Mouse (Mus musculus): ENCODE measurements around the gene Pknox2. TPM values are rescaled to one million over a fixed set of nuclear protein-coding genes. Genes with fewer than 3 reads are reported as not detected.

The Pknox2 gene
- total RNA-seq, 1 experiment = 1.8 TPM

DNA sequence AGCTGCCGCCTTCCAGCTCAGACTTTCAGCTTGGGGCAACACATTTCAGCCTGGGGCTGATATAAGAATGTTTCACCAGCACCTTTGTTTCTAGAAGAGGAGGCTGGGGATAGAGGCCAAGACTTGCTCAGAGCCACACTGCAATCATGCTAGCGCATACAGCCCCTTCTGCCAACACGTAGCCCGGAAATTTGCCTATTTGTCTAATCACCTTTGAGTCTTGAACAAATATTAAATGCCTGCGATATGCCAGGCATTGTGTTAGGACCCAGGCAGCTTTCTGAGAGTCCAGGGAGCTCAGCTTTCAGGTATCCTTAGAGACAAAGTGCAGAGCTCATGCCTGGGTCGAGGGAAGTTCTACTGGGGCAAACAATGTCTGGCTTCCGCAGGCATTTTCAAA, 130.0 kb downstream of the Pknox2 start:
- Histone ChIP-seq H3K4me3 (ENCODE audit: insufficient read depth in 1 of 2, low read depth in 1 of 2, low read length in 2 of 2, poor library complexity in 1 of 2, severe bottlenecking in 1 of 2) (no peak overlapping the region), H3K27ac (ENCODE audit: insufficient read depth, low read depth, low read length, poor library complexity, severe bottlenecking) (no peak overlapping the region), H3K36me3 (ENCODE audit: control insufficient read depth, insufficient read depth, low read length, poor library complexity, severe bottlenecking) (no peaks in the 10 kb centered on the region), H3K9ac (ENCODE audit: insufficient read depth, low read depth, low read length, poor library complexity, severe bottlenecking) (no peak overlapping the region), H3K9me3 (ENCODE audit: control insufficient read depth, insufficient read depth, low read depth, low read length) (no peaks in the 10 kb centered on the region), H3K4me1 (ENCODE audit: control insufficient read depth in 2 of 2, insufficient read depth in 2 of 2, low read length in 2 of 2, poor library complexity in 1 of 2) (peaks cover 0 to 5% of the 10 kb centered on the region in 2 experiments; a peak in 2 of 4 replicates)
- TF ChIP-seq ZNF384 (IDR thresholded peaks at IDR 0.05; ENCODE audit: low read depth, low read length) = no peak
- no peak for TF ChIP-seq ZC3H11A (IDR thresholded peaks at IDR 0.05; ENCODE audit: borderline replicate concordance, low read depth, low read length)
- TF ChIP-seq CHD2 (IDR thresholded peaks at IDR 0.05; ENCODE audit: low read depth, low read length) = no peak
- TF ChIP-seq MAFK (IDR thresholded peaks at IDR 0.05; ENCODE audit: insufficient read depth, low read depth, low read length) = no peak
- no peak for TF ChIP-seq HCFC1 (IDR thresholded peaks at IDR 0.05; ENCODE audit: borderline replicate concordance, insufficient read depth, low read length)
- in situ Hi-C loops (cut with MboI; ENCODE audit: low sequenced_read_pairs in 2 of 2, unreplicated experiment in 2 of 2) = no loop called here
- no peak for DNase-seq (ENCODE audit: low read depth, low spot score)

DNA sequence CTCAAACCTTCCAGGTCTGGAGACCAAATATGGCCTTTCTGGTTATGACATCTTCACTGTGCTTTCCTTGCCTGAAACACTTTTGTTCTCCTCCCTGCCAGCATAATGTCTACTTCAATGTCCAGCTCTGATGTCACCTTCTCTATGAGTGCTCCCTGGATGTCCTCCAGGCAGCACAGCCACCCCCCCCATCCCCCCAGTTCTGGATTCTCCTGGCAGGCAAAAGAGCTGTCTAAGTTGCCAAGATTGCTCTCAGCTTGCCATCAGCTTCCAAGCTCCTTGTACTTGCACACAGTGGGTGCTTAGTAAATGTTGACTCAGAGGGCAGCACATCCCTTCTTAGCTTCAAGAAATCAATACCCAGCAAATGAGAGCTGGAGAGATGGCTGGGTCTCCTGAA, 131.0 kb downstream of the Pknox2 start:
- no peaks in the 10 kb centered on the region for H3K36me3 ChIP-seq (ENCODE audit: control insufficient read depth, insufficient read depth, low read length, poor library complexity, severe bottlenecking)
- H3K4me3 ChIP-seq (ENCODE audit: insufficient read depth in 1 of 2, low read depth in 1 of 2, low read length in 2 of 2, poor library complexity in 1 of 2, severe bottlenecking in 1 of 2) = no peak overlapping the region
- H3K4me1 ChIP-seq (ENCODE audit: control insufficient read depth in 2 of 2, insufficient read depth in 2 of 2, low read length in 2 of 2, poor library complexity in 1 of 2) = peaks cover 0 to 3% of the 10 kb centered on the region in 2 experiments; a peak in 2 of 4 replicates
- no peak overlapping the region for H3K9ac ChIP-seq (ENCODE audit: insufficient read depth, low read depth, low read length, poor library complexity, severe bottlenecking)
- no peak overlapping the region for H3K27ac ChIP-seq (ENCODE audit: insufficient read depth, low read depth, low read length, poor library complexity, severe bottlenecking)
- H3K9me3 ChIP-seq (ENCODE audit: control insufficient read depth, insufficient read depth, low read depth, low read length) = no peaks in the 10 kb centered on the region
- TF ChIP-seq MAFK (IDR thresholded peaks at IDR 0.05; ENCODE audit: insufficient read depth, low read depth, low read length) = no peak
- TF ChIP-seq ZC3H11A (IDR thresholded peaks at IDR 0.05; ENCODE audit: borderline replicate concordance, low read depth, low read length) = no peak
- no peak for TF ChIP-seq CHD2 (IDR thresholded peaks at IDR 0.05; ENCODE audit: low read depth, low read length)
- no peak for TF ChIP-seq ZNF384 (IDR thresholded peaks at IDR 0.05; ENCODE audit: low read depth, low read length)
- TF ChIP-seq HCFC1 (IDR thresholded peaks at IDR 0.05; ENCODE audit: borderline replicate concordance, insufficient read depth, low read length) = no peak
- in situ Hi-C loops (cut with MboI; ENCODE audit: low sequenced_read_pairs in 2 of 2, unreplicated experiment in 2 of 2) = no loop called here
- no peak for DNase-seq (ENCODE audit: low read depth, low spot score)

DNA sequence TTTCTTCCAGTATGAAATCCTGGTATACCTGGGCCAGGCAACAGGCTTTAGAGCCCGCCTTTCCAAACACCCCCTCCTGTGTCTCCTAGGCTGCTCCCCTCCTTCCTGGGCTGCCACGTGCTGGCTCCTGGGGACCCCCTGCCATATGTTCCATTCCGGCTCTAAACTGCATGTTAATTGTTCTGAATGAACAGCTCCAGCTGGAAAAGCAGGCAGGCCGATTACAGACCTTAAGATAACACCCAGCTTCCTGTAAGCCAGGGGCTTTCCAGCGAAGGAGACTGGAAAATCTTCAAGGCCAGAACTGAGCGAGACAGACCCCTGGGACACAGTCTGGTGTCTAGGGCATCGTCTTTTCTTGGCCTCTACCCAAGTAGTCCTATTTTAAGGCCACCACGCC, 133.6 kb downstream of the Pknox2 start:
- Histone ChIP-seq H3K4me1 (ENCODE audit: control insufficient read depth in 2 of 2, insufficient read depth in 2 of 2, low read length in 2 of 2, poor library complexity in 1 of 2) (peaks cover 0 to 3% of the 10 kb centered on the region in 2 experiments; a peak in 1 of 4 replicates), H3K9ac (ENCODE audit: insufficient read depth, low read depth, low read length, poor library complexity, severe bottlenecking) (no peak overlapping the region), H3K27ac (ENCODE audit: insufficient read depth, low read depth, low read length, poor library complexity, severe bottlenecking) (no peak overlapping the region), H3K36me3 (ENCODE audit: control insufficient read depth, insufficient read depth, low read length, poor library complexity, severe bottlenecking) (no peaks in the 10 kb centered on the region), H3K4me3 (ENCODE audit: insufficient read depth in 1 of 2, low read depth in 1 of 2, low read length in 2 of 2, poor library complexity in 1 of 2, severe bottlenecking in 1 of 2) (no peak overlapping the region), H3K9me3 (ENCODE audit: control insufficient read depth, insufficient read depth, low read depth, low read length) (no peaks in the 10 kb centered on the region)
- no peak for DNase-seq (ENCODE audit: low read depth, low spot score)
- no peak for TF ChIP-seq CHD2 (IDR thresholded peaks at IDR 0.05; ENCODE audit: low read depth, low read length)
- no peak for TF ChIP-seq ZNF384 (IDR thresholded peaks at IDR 0.05; ENCODE audit: low read depth, low read length)
- TF ChIP-seq ZC3H11A (IDR thresholded peaks at IDR 0.05; ENCODE audit: borderline replicate concordance, low read depth, low read length) = no peak
- no peak for TF ChIP-seq MAFK (IDR thresholded peaks at IDR 0.05; ENCODE audit: insufficient read depth, low read depth, low read length)
- no peak for TF ChIP-seq HCFC1 (IDR thresholded peaks at IDR 0.05; ENCODE audit: borderline replicate concordance, insufficient read depth, low read length)
- in situ Hi-C loops (cut with MboI; ENCODE audit: low sequenced_read_pairs in 2 of 2, unreplicated experiment in 2 of 2) = no loop called here

DNA sequence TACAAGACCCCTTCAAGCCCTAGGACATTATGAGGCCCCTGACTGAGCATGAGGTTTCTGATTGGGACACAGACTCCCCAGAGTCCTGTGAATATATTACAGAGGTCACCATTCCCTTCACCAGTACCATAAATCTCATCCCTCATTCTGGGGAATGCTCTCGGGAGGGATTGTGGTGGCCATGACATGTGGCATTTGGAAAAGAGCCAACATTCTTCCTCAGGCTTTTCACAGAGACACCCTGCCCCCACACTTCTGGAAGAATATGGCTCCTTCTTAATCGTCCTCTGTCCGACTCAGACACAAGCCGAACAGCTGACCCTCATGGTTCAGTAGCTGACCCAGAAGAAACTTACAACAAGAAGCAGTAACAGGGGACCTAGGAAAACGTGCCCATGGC, 139.1 kb downstream of the Pknox2 start:
- in situ Hi-C loops (cut with MboI; ENCODE audit: low sequenced_read_pairs in 2 of 2, unreplicated experiment in 2 of 2) = no loop called here
- no peak overlapping the region for H3K27ac ChIP-seq (ENCODE audit: insufficient read depth, low read depth, low read length, poor library complexity, severe bottlenecking)
- H3K4me3 ChIP-seq (ENCODE audit: insufficient read depth in 1 of 2, low read depth in 1 of 2, low read length in 2 of 2, poor library complexity in 1 of 2, severe bottlenecking in 1 of 2) = no peak overlapping the region
- no peak overlapping the region for H3K9ac ChIP-seq (ENCODE audit: insufficient read depth, low read depth, low read length, poor library complexity, severe bottlenecking)
- no peak for DNase-seq (ENCODE audit: low read depth, low spot score)
- H3K36me3 ChIP-seq (ENCODE audit: control insufficient read depth, insufficient read depth, low read length, poor library complexity, severe bottlenecking) = no peaks in the 10 kb centered on the region
- TF ChIP-seq ZNF384 (IDR thresholded peaks at IDR 0.05; ENCODE audit: low read depth, low read length) (no peak), MAFK (IDR thresholded peaks at IDR 0.05; ENCODE audit: insufficient read depth, low read depth, low read length) (no peak), HCFC1 (IDR thresholded peaks at IDR 0.05; ENCODE audit: borderline replicate concordance, insufficient read depth, low read length) (no peak), ZC3H11A (IDR thresholded peaks at IDR 0.05; ENCODE audit: borderline replicate concordance, low read depth, low read length) (no peak), CHD2 (IDR thresholded peaks at IDR 0.05; ENCODE audit: low read depth, low read length) (no peak)
- peaks cover 0 to 9% of the 10 kb centered on the region in 2 experiments; a peak in 1 of 4 replicates for H3K4me1 ChIP-seq (ENCODE audit: control insufficient read depth in 2 of 2, insufficient read depth in 2 of 2, low read length in 2 of 2, poor library complexity in 1 of 2)
- H3K9me3 ChIP-seq (ENCODE audit: control insufficient read depth, insufficient read depth, low read depth, low read length) = no peaks in the 10 kb centered on the region

DNA sequence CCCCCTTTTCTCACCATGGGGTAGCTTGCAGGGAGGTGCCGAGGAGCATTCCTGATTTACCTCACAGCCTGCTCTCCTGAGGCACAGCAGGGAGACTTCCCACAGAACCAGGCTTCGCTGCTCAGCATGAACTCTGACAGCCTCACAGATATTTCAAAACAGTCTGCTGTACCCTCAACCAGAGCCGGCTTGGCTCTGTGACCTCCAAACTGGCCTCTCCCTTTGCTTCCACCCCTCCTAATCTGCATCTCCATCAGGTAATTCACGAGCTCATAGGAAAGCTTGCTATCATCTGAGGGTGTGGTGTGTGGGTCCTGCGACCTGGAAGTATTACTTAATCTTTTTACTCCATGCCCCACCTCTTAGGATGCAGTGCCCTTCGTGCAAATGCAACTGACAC, 142.5 kb downstream of the Pknox2 start:
- no peak for DNase-seq (ENCODE audit: low read depth, low spot score)
- Histone ChIP-seq H3K36me3 (ENCODE audit: control insufficient read depth, insufficient read depth, low read length, poor library complexity, severe bottlenecking) (no peaks in the 10 kb centered on the region), H3K27ac (ENCODE audit: insufficient read depth, low read depth, low read length, poor library complexity, severe bottlenecking) (no peak overlapping the region), H3K9me3 (ENCODE audit: control insufficient read depth, insufficient read depth, low read depth, low read length) (no peaks in the 10 kb centered on the region), H3K4me3 (ENCODE audit: insufficient read depth in 1 of 2, low read depth in 1 of 2, low read length in 2 of 2, poor library complexity in 1 of 2, severe bottlenecking in 1 of 2) (no peak overlapping the region), H3K9ac (ENCODE audit: insufficient read depth, low read depth, low read length, poor library complexity, severe bottlenecking) (no peak overlapping the region), H3K4me1 (ENCODE audit: control insufficient read depth in 2 of 2, insufficient read depth in 2 of 2, low read length in 2 of 2, poor library complexity in 1 of 2) (peaks cover 0 to 9% of the 10 kb centered on the region in 2 experiments; a peak in 1 of 4 replicates)
- no peak for TF ChIP-seq MAFK (IDR thresholded peaks at IDR 0.05; ENCODE audit: insufficient read depth, low read depth, low read length)
- TF ChIP-seq ZNF384 (IDR thresholded peaks at IDR 0.05; ENCODE audit: low read depth, low read length) = no peak
- TF ChIP-seq ZC3H11A (IDR thresholded peaks at IDR 0.05; ENCODE audit: borderline replicate concordance, low read depth, low read length) = no peak
- no peak for TF ChIP-seq CHD2 (IDR thresholded peaks at IDR 0.05; ENCODE audit: low read depth, low read length)
- TF ChIP-seq HCFC1 (IDR thresholded peaks at IDR 0.05; ENCODE audit: borderline replicate concordance, insufficient read depth, low read length) = no peak
- in situ Hi-C loops (cut with MboI; ENCODE audit: low sequenced_read_pairs in 2 of 2, unreplicated experiment in 2 of 2) = no loop called here

All from ES-E14 (cell line).